Mouse (Mus musculus): Measurements from ENCODE around the gene Cacna2d2.

Cacna2d2 gene

GRCm38 (mm10) chr9:107539940-107540339 is 140.5 kb downstream of the Cacna2d2 start:
- no peak for DNase-seq (ENCODE audit: low read depth, low spot score)

DNA sequence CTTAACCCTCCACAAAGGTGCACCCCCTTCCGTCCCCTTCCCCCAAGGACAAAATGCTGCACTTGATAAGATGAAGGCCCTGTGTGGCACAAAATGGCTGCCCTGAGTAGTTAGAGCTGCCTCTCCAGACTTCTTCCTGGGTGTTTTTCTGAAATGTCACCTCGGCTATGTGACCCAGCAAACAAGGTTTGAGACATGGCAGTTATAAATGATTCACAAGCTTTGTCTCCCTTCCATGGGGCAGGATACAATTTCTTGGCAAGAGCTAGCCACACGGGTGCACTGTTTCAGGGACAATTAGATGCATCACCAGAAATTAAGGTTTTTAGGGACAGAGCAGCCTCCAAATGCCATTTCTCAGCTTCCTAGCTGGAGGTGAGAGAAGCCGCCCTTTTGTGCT is 141.0 kb downstream of the Cacna2d2 start:
- no peak for DNase-seq (ENCODE audit: low read depth, low spot score)

- no peak for DNase-seq (ENCODE audit: low read depth, low spot score)
Observed at GRCm38 (mm10) chr9:107541005-107541404, 141.6 kb downstream of the Cacna2d2 start.

- peak; percentile 97 for DNase-seq (ENCODE audit: low read depth, low spot score)
Observed at GRCm38 (mm10) chr9:107541474-107542351, 142.3 kb downstream of the Cacna2d2 start, which contains the start of the genes Cyb561d2 and Nprl2. Gene Cyb561d2, minus strand, starts transcription at chr9:107542193. Gene Nprl2, plus strand, starts transcription at chr9:107542226.

GRCm38 (mm10) chr9:107542352-107542686 is 142.9 kb downstream of the Cacna2d2 start:
- DNase-seq (ENCODE audit: low read depth, low spot score) = no peak

DNA sequence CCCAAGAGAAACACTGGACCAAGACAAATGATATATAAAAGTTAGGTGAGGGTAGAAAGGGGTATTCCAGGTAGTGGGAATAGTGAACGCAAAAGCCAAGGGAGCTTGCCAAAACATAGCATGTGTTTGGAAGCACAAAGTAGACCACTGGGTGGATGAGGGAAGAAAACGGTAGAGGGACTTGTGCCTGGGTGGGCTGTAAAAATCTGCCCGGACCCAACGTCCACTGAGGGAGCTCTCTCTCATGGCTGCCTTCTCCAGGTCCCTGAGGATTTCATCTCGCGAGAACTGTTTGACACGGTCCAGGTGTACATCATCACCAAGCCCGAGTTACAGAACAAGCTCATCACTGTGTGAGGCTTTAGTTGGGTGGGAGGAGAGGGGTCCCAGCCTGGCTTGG is 143.3 kb downstream of the Cacna2d2 start:
- DNase-seq (ENCODE audit: low read depth, low spot score) = no peak

GRCm38 (mm10) chr9:107543299-107543698 is 143.9 kb downstream of the Cacna2d2 start:
- no peak for DNase-seq (ENCODE audit: low read depth, low spot score)

- DNase-seq (ENCODE audit: low read depth, low spot score) = no peak
Observed at GRCm38 (mm10) chr9:107544196-107544700, 144.8 kb downstream of the Cacna2d2 start.

- no peak for DNase-seq (ENCODE audit: low read depth, low spot score)
Observed at GRCm38 (mm10) chr9:107544729-107545128, 145.3 kb downstream of the Cacna2d2 start.

- no peak for DNase-seq (ENCODE audit: low read depth, low spot score)
Observed at GRCm38 (mm10) chr9:107545199-107545598, 145.8 kb downstream of the Cacna2d2 start.

DNA sequence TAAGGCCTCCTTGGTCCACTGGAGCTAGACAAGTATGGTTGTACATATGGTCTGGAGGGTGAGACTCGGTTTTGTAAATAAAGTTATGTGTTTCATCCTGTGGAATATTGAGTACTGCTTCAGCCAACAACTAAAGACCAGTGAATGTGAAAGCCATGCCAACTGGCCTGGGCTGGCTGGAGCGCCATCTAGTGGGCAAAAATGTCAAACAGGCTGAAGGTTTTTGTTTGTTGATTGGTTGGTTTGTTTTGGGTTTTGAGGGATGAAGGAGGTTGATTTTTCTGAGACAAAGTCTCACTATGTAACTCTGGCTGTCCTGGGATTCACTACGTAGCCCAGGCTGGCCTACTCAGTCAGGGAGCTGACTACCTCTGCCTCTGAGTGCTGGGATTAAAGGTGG is 146.2 kb downstream of the Cacna2d2 start:
- DNase-seq (ENCODE audit: low read depth, low spot score) = peak; percentile 85

- DNase-seq (ENCODE audit: low read depth, low spot score) = peak; percentile 93
Observed at GRCm38 (mm10) chr9:107547026-107547425, 147.6 kb downstream of the Cacna2d2 start, which contains the start of gene Zmynd10. Gene Zmynd10, plus strand, starts transcription at chr9:107547298.

GRCm38 (mm10) chr9:107547957-107548356 is 148.5 kb downstream of the Cacna2d2 start:
- DNase-seq (ENCODE audit: low read depth, low spot score) = no peak

DNA sequence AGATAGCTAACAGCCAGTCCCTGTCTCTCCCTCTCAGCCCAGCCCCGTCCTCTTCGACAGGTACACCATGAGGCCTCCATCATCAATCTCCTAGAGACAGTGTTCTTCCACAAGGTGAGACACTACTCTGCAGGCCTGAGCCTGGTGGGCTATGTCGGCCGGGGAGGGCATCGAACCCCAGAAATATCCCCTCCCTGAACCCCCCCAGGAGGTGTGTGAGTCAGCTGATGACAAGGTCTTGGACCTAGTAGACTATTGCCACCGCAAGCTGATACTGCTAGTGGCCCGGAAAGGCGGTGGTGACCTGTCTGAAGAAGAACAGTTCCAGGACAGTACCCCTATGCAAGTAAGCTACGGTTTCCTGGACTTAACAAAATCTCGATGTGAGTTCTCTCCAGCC is 149.4 kb downstream of the Cacna2d2 start:
- no peak for DNase-seq (ENCODE audit: low read depth, low spot score)

GRCm38 (mm10) chr9:107549297-107550074 is 150.1 kb downstream of the Cacna2d2 start:
- no peak for DNase-seq (ENCODE audit: low read depth, low spot score)

DNA sequence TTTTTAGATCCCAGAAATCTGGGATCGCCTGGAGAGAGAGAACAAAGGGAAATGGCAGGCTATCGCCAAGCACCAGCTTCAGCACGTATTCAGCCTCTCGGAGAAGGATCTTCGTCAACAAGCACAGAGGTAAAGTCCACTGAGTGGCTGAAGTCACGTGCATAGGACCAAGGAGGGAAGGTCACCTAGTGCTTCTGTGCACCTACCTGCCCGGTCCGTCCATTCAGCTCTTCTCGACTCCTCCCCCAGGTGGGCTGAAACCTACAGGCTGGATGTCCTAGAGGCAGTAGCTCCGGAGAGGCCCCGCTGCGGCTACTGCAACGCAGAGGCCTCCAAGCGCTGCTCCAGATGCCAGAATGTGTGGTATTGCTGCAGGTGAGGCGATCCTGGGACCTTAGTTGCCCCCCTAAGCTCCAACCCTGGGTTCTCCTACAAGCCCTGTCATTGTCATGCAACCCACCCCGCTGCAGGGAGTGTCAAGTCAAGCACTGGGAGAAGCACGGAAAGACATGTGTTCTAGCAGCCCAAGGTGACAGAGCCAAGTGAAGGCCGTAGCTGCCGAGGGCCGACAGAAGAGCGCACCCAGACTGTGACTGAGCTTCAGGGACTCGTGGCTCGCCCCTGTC is 151.2 kb downstream of the Cacna2d2 start:
- no peak for DNase-seq (ENCODE audit: low read depth, low spot score)

DNA sequence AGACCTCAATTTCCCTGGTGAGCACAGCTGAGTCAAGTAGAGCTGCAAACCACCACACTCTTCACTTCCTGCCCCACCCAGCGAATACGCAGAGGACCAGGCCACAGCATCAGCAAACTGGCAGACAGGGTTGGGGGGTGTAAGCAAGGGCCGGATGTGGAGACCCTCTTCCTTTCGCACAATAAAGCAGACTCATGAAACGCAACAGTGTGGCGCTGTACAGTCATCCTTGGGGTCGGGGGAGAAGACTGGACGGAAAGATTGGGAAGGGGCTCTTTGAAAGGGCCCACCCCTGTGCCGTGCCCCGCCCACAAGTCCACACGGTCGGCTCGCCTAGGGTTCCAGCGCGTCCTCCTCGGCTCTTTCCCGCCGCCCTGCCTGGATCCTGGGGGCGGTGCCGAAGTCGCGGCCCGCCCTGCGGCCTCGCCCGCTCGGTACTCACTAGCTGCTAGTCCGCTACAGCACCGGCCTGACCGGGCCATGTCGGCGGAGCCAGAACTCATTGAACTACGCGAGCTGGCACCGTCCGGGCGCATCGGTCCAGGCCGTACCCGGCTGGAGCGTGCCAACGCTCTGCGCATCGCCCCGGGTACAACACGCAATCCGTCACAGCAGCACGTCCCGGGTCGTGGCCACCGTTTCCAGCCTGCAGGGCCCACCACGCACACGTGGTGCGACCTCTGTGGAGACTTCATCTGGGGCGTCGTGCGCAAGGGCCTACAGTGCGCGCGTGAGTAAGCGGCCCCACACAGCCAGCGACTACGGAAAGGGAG is 151.9 kb downstream of the Cacna2d2 start, which contains the start of gene Rassf1:
TSS of gene Rassf1 (plus strand) at position 439 of the 773 bp plus-strand sequence.
- peak; percentile 87 for DNase-seq (ENCODE audit: low read depth, low spot score)

DNA sequence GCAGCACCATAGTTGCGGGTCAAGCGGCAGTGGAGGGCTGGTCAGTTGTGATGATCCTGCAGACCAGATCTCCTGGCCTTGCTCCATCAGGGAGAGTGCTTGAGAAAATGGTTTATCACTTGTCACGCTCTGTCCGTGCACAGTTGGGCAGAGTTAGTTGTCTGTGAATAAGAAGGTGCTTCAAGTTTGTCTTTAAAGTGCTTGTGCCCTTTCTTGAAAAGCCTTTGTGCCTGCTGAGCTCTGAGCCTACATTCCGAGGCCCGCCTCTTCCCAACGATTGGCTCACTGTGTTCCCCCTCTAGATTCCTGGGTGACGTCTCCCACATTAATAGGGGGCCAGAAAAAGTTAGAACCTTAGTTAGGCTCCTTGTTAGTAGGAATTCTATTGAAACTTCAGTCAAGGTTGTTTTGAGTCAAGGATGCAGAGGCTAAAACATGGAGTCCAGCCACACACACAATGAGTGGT is 152.5 kb downstream of the Cacna2d2 start:
- DNase-seq (ENCODE audit: low read depth, low spot score) = no peak

- no peak for DNase-seq (ENCODE audit: low read depth, low spot score)
Observed at GRCm38 (mm10) chr9:107552690-107553393, 153.4 kb downstream of the Cacna2d2 start.

Data from CD4-positive, CD25-positive, alpha-beta regulatory T cell, adult 2 months (primary cell).